Mouse (Mus musculus) hindbrain, embryonic 16.5 days (tissue): ENCODE data around the gene Nfkb1. TPM values are rescaled to one million over a fixed set of nuclear protein-coding genes. Genes with fewer than 3 reads are reported as not detected.

Experiments used
- ATAC-seq: fragments of 200-750 bp; cut with Nextera tagmentation; 2 replicates; pipeline ENCODE4 v1.8.0; 2017; ENCODE audit warnings: moderate TSS enrichment, moderate library complexity
- H3K27ac ChIP-seq: fragments of 300-500 bp; sonication (generic); 2 replicates; pipeline ENCODE4 v1.5.1; 2014; ENCODE audit warnings: low read depth, mild to moderate bottlenecking, control low read depth, low read length, moderate library complexity
- H3K27me3 ChIP-seq: fragments of 300-500 bp; sonication (generic); replicated peaks from 2 replicates; pipeline ENCODE4 v1.6.1; 2014; ENCODE audit warnings: low read length; ENCODE audit not compliant: control insufficient read depth, insufficient read depth
- H3K36me3 ChIP-seq: fragments of 300-500 bp; sonication (generic); 2 replicates; pipeline ENCODE4 v1.6.1; 2014; ENCODE audit warnings: mild to moderate bottlenecking, low read length, moderate library complexity, mixed read lengths; ENCODE audit not compliant: control insufficient read depth, insufficient read depth
- H3K4me1 ChIP-seq: fragments of 300-500 bp; sonication (generic); 2 replicates; pipeline ENCODE4 v1.6.1; 2014; ENCODE audit warnings: low read depth, low read length; ENCODE audit not compliant: control insufficient read depth, insufficient read depth
- H3K4me2 ChIP-seq: fragments of 300-500 bp; sonication (generic); 2 replicates; pipeline ENCODE4 v1.6.1; 2014; ENCODE audit warnings: mild to moderate bottlenecking, low read length, control low read depth, moderate library complexity
- H3K4me3 ChIP-seq: fragments of 300-500 bp; sonication (generic); 2 replicates; pipeline ENCODE4 v1.5.1; 2014; ENCODE audit warnings: mild to moderate bottlenecking, low read length, control low read depth, moderate library complexity
- H3K9ac ChIP-seq: fragments of 300-500 bp; sonication (generic); 2 replicates; pipeline ENCODE4 v1.6.1; 2014; ENCODE audit warnings: low read depth, mild to moderate bottlenecking, control low read depth, low read length, moderate library complexity
- H3K9me3 ChIP-seq: fragments of 300-500 bp; sonication (generic); 2 replicates; pipeline ENCODE4 v1.6.1; 2014; ENCODE audit warnings: mild to moderate bottlenecking, low read length, moderate library complexity; ENCODE audit not compliant: control insufficient read depth
- WGBS: fragments of 180-500 bp; shearing (Covaris S2); extraction: QIAGEN DNeasy Blood & Tissue Kit; methylation state at CpG from one replicate; pipeline ENCODE4 v1.1.7; 2014; 5-methylcytosine and 5-hydroxymethylcytosine counted together
- polyA plus RNA-seq: library from polyadenylated mRNA; unstranded; fragments of >200 nt; fragmentation: Nextera tagmentation; extraction: Ambion mirVana; gene quantifications from 2 replicates; pipeline ENCODE4 v1.2.1, GENCODE M21; 2015

Nfkb1 gene
- 7.5 and 7.8 TPM in 2 replicates for polyA plus RNA-seq

DNA sequence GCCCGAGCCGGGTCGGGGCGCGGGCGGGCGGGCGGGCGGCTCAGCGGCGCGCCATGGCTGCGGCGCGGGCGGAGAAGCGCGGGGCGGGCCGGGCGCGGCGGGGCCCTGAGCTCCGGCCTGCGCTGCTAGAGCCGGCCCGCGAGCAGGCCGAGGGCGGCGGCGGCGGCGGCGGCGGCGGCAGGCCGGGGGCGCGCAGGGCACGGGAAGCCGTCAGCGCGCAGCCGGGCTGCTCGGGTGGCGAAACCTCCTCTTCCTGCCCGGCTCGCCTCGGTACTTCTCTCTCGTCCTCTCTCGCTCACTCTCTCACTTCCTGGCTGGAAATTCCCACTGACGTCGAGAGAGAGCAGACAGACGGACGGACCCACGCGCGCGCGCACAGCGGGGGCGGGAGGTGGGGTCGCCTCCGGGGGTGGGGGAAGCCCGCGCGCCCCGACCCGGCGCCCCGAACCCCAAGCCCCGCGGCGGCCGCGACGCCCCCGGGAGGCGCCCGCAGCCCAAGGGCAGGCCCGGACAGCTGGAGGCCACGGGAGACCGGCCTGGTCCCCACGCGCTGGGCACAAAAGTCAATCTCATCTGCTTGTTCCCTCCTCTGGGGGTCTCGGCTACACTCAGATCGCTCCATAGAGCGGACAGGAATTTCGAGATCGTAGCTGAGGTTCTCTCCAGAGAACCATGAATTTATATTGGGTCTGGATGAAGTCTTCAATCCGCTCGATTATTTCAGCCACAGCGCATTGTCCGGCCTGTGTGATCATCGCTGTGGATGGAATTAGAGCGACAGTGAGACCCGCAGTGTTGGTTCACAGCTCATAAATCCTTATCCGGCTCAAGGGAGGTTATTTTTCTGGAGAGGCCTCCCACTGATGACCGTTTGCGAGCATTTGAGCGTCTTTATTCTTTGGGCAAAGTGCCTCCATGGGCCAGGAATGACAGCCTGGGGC, at the start of gene Nfkb1:
Nfkb1 (minus strand) TSS at position 357 of the 941 bp plus-strand sequence.
- peak; percentile 82 for ATAC-seq
- Histone ChIP-seq H3K9me3 (no peaks in the 10 kb centered on the region), H3K9ac (peak within 1 kb of the TSS; percentile 98), H3K36me3 (no peaks in the 10 kb centered on the region), H3K4me3 (peak within 1 kb of the TSS; percentile 90), H3K4me2 (peak within 1 kb of the TSS; percentile 87), H3K27ac (peak within 1 kb of the TSS; percentile 91), H3K4me1 (peaks cover 24% of the 10 kb centered on the region), H3K27me3 (no peaks in the 10 kb centered on the region)
- WGBS: under 1% methylated on average over 65 of the region's 102 CpGs

DNA sequence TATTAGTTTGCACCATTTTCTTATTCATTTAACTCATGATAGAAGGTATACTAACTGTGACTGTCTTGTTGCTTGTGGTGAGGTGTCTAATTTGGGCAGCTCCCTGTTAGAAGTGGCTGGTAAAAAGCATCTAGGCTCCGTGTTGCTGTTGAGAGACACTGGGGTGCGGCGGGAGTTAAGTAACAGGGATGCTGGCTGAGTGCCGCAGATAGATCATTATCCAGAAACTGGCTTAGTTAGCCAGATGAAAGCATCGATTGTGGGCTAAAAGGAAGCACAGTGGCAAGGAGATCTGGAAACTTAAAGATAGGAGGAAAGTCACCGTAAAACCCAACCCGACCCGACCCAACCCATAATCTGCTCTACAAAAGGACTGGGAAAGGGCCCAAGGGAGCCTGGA, 49.4 kb upstream of the Nfkb1 start:
- Histone ChIP-seq H3K9me3 (no peaks in the 10 kb centered on the region), H3K27me3 (no peaks in the 10 kb centered on the region), H3K4me1 (no peaks in the 10 kb centered on the region), H3K9ac (no peak overlapping the region), H3K27ac (no peak overlapping the region), H3K4me3 (no peak overlapping the region), H3K36me3 (no peaks in the 10 kb centered on the region), H3K4me2 (no peak overlapping the region)
- 90% methylated on average over 8 of the region's 8 CpGs for WGBS
- ATAC-seq: no peak

DNA sequence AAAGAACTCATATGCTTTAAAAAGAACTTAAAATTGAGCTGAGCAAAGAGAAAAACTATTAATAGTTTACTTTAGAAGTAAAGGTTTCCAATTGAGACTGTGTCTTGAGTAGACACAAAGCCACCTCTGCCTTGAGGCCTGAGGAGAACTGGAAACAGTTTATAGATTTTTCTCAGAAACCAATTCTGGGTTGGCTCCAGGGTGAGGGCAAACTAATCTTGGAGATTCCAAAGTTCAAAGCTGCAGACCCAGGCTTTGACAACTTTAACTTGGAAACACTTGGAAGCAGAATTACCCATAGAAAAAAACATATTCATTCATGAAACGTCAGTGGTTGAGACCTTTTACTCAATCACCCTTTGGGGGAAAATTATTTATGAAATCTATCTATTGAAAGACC, 43.4 kb upstream of the Nfkb1 start:
- H3K9me3 ChIP-seq: no peaks in the 10 kb centered on the region
- H3K4me2 ChIP-seq: no peak overlapping the region
- no peaks in the 10 kb centered on the region for H3K27me3 ChIP-seq
- no peak for ATAC-seq
- no peaks in the 10 kb centered on the region for H3K36me3 ChIP-seq
- H3K4me3 ChIP-seq: no peak overlapping the region
- WGBS: 79% methylated on average over 1 of the region's 1 CpGs
- no peak overlapping the region for H3K9ac ChIP-seq
- no peak overlapping the region for H3K27ac ChIP-seq
- H3K4me1 ChIP-seq: no peaks in the 10 kb centered on the region

DNA sequence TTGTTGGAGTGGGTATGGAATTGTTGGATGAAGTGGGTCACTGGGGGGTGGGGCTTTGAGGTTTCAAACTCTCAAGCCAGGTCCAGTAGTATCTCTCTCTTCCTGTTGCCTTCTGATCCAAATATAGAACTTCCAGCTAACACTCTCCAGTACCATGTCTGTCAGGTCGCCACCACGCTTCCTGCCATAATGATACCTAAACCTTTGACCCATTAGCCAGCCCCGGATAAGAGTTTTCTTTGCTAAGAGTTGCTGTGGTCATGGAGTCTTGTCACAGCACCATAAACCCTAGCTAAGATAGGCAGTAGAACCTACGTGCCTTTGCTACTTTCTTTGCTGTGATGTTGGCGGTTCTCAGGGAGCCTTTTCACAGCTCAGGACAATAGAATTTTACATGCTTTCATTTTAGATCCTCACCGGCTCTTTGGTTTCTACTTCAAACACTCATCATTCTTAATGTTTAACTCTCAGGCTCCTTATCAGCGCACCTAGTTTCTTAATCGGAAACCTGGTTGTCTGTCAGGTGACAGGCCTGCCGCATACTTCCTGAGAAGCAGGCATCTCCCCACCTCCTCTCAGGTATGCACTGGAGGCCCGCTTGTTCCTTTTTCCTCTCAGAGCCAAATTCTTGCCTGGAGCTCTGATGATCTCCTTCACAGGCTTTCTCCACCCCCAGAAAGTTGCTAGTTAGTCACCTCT, 41.5 kb upstream of the Nfkb1 start:
- H3K27me3 ChIP-seq: no peaks in the 10 kb centered on the region
- H3K4me2 ChIP-seq: no peak overlapping the region
- H3K9me3 ChIP-seq: no peaks in the 10 kb centered on the region
- ATAC-seq: no peak
- 88% methylated on average over 10 of the region's 10 CpGs for WGBS
- H3K36me3 ChIP-seq: no peaks in the 10 kb centered on the region
- no peak overlapping the region for H3K4me3 ChIP-seq
- no peak overlapping the region for H3K27ac ChIP-seq
- H3K4me1 ChIP-seq: no peaks in the 10 kb centered on the region
- H3K9ac ChIP-seq: no peak overlapping the region

DNA sequence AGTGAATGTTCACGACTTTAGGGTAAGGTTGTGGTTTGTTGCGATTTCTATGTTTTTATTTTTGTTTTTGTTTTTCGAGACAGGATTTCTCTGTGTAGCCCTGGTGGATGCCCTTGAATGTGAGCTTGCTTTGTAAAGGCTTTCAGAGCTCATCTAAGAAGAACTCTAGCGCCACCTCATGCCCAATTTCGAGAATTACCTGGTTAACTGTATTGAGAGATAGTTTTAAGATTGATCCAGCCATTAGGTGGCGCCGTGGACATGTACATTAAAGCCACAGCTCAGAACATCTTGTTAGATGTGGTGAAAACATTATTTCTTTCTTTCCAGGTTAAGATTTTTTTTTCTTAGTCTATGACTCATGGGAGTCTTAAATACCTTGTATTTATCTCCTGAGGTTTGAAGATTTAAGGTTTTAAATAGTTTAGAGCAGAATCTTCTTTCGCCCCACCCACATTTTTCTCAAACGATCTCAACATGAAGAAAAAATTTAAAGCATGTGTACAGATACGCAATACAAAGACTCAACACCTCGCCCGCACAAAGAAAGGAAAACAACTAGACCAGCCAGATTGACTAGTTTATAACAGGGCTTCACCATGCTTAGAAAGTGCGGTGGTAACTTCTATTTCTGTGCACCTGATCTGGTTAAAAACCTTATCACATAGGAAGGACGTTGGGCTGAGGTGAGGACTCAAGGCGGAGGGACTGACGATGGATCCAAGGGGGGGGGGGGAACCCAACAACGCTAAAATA, 40.1 kb upstream of the Nfkb1 start:
- 34% methylated on average over 17 of the region's 17 CpGs for WGBS
- no peak overlapping the region for H3K4me2 ChIP-seq
- H3K4me1 ChIP-seq: no peaks in the 10 kb centered on the region
- ATAC-seq: peak; percentile 89
- no peak overlapping the region for H3K4me3 ChIP-seq
- no peaks in the 10 kb centered on the region for H3K36me3 ChIP-seq
- no peaks in the 10 kb centered on the region for H3K9me3 ChIP-seq
- H3K9ac ChIP-seq: no peak overlapping the region
- no peaks in the 10 kb centered on the region for H3K27me3 ChIP-seq
- H3K27ac ChIP-seq: no peak overlapping the region

DNA sequence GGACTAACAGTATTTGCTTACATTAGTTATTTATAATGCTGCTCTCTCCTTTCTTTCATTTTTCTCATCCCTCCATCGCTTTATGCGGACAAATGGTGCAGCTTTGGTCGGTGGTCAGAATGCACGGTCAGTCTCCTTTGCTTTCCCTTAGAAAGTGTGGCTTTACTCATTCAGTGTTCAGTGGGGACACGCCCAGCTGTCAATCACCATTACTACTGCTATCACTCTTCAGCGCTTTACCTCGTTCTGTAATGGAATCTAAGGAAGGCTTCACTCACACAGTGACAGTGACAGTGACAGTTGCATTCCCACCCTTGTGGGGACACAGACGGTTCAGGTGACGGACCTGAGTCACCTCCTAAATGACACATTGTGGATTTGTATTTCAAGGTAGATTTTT, 39.4 kb upstream of the Nfkb1 start:
- H3K4me2 ChIP-seq: peak overlapping the region; percentile 42
- ATAC-seq: peak; percentile 71
- WGBS: 51% methylated on average over 9 of the region's 9 CpGs
- H3K4me1 ChIP-seq: no peaks in the 10 kb centered on the region
- no peaks in the 10 kb centered on the region for H3K36me3 ChIP-seq
- no peak overlapping the region for H3K27ac ChIP-seq
- no peak overlapping the region for H3K4me3 ChIP-seq
- no peaks in the 10 kb centered on the region for H3K9me3 ChIP-seq
- peak overlapping the region; percentile 31; the same call in 1 of the 2 replicates for H3K9ac ChIP-seq
- H3K27me3 ChIP-seq: no peaks in the 10 kb centered on the region

DNA sequence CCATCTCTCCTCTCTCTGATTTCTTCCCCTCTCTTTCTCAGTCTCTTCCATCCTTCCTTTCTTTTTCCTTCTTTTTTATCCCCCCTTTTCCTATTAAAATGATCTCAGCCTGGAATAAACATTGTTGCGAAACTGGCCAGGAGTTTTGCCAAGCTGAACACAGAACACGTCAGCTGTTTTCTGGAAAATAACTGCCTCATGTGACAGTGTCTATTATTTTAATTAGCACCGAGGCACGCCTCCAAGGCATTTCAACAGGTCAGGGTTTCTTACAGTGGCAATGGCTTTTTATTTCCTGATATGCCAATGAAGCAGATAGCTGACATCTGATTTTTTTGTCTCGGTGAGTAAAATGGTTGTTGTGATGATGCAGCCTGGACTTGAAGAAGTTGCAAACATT, 38.2 kb upstream of the Nfkb1 start:
- no peak overlapping the region for H3K4me2 ChIP-seq
- no peak overlapping the region for H3K27ac ChIP-seq
- ATAC-seq: no peak
- H3K9me3 ChIP-seq: no peaks in the 10 kb centered on the region
- no peaks in the 10 kb centered on the region for H3K27me3 ChIP-seq
- WGBS: 57% methylated on average over 5 of the region's 5 CpGs
- H3K4me3 ChIP-seq: no peak overlapping the region
- no peaks in the 10 kb centered on the region for H3K36me3 ChIP-seq
- H3K4me1 ChIP-seq: no peaks in the 10 kb centered on the region
- no peak overlapping the region for H3K9ac ChIP-seq

DNA sequence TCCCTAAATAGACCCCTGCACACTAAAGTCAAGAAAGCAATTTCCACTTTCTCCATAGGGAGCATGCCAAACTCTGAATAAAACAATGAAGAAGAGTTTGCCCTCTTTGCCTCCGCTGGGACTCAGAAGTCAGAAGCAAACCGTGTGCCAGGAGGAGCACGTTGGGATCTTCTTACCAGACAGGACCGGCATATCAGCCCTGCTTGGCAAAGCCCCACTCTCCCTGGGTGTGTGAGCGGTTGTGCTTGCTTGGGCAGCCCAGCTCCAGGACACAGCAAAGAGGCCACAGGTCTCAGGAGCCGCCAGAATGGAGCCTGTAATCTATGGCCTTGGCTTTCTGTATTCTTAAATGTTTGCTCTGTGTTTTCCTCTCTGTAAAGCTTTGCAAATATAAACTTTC, 37.6 kb upstream of the Nfkb1 start:
- Histone ChIP-seq H3K36me3 (no peaks in the 10 kb centered on the region), H3K4me3 (no peak overlapping the region), H3K4me2 (no peak overlapping the region), H3K9ac (no peak overlapping the region), H3K4me1 (no peaks in the 10 kb centered on the region), H3K9me3 (no peaks in the 10 kb centered on the region), H3K27ac (no peak overlapping the region), H3K27me3 (no peaks in the 10 kb centered on the region)
- ATAC-seq: no peak
- WGBS: 64% methylated on average over 6 of the region's 6 CpGs

DNA sequence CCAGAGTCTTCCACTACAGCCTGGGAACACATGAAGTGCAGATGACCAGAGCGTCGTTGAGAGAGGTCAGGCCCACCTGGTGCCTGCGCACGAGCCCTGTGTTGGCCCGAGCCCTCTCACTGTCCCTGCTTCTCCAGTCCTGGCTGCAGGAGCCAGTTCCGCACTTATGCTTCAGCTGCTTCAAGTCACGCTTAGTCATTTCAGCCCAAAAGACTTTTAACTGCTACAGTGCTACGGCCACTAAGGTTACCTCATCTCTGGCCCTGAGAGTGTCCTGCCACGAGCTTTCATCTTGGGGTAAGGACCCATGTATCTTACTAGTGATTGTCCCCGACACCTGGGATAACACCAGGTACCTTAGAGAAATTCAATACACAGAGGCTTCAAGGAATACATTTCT, 36.0 kb upstream of the Nfkb1 start:
- no peak overlapping the region for H3K4me3 ChIP-seq
- 92% methylated on average over 10 of the region's 10 CpGs for WGBS
- no peaks in the 10 kb centered on the region for H3K9me3 ChIP-seq
- no peaks in the 10 kb centered on the region for H3K4me1 ChIP-seq
- no peaks in the 10 kb centered on the region for H3K36me3 ChIP-seq
- ATAC-seq: no peak
- no peak overlapping the region for H3K9ac ChIP-seq
- H3K4me2 ChIP-seq: no peak overlapping the region
- H3K27me3 ChIP-seq: no peaks in the 10 kb centered on the region
- no peak overlapping the region for H3K27ac ChIP-seq
